Mouse (Mus musculus) right cerebral cortex, postnatal 4 days (tissue): ENCODE measurements around the gene Setd2.

Experiments
- DNase-seq: peaks from one replicate; pipeline ENCODE4 v3.0.0-alpha.2; 2022

Gene Setd2

DNA sequence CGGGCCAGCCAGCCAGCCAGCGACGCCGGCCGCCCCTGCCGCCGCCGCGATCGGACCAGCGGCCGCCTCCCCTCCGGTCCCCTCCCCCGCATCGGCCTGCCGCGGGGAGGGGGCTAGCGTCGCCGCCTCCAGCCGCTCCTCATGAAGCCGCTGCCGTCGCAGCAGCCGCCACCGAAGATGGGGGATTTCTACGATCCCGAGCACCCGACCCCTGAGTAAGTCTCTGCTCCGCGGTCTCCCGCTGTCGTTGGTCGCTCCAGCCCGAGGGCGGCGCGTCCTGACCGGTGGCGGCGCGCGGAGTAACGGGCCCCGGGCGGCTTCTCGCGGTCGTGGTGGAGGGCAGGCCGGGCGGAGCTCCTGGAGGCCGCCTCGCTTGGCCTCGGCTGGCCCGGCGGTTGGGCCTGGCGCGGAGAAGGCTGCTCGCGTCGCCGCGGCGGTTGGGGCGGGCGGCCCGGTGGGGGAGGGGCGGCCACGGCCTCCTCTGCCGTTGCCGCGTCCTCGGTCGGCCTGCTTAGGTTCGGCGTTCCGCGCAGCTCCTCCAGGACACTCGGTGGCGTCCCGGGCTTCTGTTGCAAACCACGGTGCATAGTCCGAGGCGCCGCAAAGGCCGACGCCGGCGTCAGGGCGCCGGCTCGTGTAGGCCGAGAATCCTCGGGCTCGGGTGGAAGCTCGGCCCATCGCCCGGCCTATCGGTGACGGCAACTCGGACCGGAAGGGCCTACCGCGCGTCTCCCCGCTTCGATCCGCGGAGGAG lies at the start of gene Setd2:
TSS of gene Setd2 (plus strand) at position 60 of the 754 bp plus-strand sequence.
- peak; percentile 66 for DNase-seq

GRCm38 (mm10) chr9:110488841-110489240 lies 43.6 kb upstream of the Setd2 start:
- DNase-seq, result no peak

- no peak for DNase-seq
Measured at GRCm38 (mm10) chr9:110490913-110491312, 41.5 kb upstream of the Setd2 start.

DNA sequence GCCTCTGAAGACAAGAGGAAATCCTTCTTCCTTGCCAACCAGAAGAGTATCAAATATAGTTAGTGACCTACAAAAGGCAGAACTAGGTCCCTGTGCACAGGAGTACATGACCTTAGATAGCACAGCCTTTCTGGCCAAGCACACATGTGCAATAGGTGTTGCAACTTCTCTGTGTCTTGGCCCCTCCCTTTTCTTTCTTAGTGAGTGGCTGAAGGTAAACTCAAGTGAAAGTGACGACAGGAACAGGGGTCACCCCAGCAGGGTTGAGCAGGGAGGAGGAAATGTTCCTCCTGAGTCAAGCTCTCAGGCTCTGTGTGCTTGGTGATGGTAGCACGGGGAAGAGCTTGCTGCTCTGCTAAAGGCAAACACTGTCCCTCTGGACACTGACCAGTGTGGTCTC lies 6.7 kb upstream of the Setd2 start:
- no peak for DNase-seq

DNA sequence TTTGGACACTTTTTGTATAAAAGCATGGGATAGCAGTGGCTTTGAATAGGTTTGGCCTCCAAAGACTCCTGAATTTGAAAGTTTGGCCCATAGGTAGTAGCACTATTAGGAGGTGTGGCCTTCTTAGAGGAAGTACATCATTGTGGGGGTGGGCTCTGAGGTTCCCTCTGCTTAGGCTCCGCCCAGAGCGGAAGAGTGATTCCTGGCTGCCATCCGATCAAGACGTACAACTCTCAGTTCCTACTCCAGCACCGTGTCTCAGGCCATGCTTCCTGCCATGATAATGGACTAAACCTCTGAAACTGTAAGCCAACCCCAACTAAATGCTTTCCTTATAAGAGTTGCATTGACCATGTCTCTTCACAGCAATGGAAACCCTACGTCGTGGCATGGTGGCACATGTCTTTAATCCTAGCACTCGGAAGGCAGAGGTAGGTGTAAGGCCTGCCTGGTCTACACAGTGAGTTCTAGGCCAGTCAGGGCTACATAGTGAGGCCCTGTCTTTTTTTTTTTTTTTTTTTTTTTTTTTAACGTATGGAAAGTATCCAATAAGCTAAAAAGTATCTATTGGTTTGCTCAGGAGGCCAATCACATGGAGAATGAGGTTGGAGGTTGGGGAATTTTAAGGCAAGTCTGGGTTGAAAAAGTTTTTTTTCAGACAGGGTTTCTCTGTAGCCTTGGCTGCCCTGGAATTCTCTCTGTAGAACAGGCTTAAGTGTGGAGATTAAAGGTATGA lies 3.2 kb upstream of the Setd2 start:
- DNase-seq, result no peak

GRCm38 (mm10) chr9:110530650-110531049 lies 1.7 kb upstream of the Setd2 start:
- DNase-seq, result no peak

DNA sequence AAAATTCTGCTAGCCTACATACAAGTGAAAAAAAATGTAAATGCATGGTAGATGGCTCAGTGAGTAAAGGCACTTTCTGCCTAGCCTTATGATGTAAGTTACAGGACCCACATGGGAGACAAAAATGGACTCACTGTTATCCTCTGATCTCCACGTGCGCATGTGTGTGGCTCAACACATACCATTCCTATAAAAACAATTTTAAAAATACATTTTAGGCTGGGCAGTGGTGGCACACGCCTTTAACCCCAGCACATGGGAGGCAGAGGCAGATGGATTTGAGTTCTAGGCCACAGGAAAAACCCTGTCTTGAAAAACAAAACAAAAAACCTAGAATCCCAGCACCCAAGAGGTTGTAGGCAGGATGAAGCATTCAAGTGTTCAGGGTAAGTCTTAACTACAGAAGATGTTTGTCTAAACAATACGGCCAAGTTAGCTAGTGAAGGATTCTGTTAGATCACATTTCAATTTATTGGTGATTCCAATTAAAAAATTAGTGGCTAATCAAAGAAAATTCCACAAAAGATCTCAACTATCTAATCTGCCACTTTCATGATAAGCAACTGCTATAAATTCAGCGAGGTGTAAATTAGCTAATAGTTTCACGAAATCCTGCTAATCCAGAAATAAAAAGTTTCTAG lies 1.1 kb upstream of the Setd2 start:
- no peak for DNase-seq

GRCm38 (mm10) chr9:110531914-110532489 lies 395 bp upstream of the Setd2 start:
- peak; percentile 91 for DNase-seq

GRCm38 (mm10) chr9:110533645-110534044 lies 1.2 kb downstream of the Setd2 start:
- no peak for DNase-seq

- no peak for DNase-seq
Measured at GRCm38 (mm10) chr9:110535114-110535513, 2.7 kb downstream of the Setd2 start.

DNA sequence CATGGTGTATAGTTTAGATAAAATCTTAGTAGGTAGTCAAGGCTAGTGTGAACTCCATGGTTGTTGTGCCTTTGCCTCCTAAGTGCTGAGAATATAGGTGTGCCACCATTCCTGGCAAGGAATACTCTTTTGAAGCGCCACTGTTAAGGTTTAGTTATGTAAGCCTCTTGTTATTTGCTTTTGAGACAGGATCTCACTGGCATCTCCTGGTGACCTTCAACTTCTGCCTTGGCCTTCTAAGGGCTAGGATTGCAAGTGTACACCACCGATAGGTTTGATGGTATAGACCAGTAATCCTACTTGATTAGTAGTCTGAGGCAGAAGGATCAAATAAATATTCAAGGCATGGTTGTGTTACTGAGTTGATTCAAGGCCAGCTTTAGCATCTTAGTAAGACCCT lies 4.2 kb downstream of the Setd2 start:
- DNase-seq, result no peak

DNA sequence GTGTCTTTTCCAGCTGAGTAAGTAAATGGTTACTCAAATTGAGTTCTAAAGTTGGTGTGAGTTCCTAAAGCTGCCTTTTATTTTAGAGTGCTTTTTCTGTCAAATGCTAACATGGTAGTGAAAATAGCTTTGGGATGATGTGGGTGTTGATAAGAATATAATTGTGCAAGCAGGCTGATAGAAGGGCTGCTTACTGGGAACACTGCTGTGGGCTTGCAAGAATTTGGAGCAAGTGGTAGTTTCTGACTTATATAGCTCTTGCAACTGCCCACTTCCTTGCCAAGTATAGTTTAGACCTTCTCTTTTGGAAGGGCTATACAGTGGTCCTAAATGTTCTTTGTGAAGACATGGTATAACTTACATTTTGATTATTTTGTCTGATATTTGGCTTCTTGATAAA lies 6.1 kb downstream of the Setd2 start:
- no peak for DNase-seq

DNA sequence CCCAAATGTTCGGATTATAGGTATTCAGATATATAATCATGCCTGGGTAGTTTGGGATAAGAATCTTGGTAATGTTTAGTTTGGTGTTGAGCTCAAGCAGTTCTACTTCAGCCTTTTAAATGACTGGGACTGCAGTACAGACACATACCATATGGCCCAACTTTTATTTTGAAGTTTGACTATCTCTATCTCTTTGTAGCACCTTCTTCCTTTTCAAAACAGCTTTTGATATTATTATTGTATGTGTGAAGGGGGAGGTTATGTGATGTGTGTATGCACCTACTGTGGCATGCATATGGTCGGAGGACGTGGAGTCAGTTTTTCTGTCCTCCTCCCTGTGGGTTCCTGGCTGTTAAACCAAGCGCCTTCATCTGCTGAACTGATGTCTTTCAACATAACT lies 9.6 kb downstream of the Setd2 start:
- no peak for DNase-seq

- no peak for DNase-seq
Measured at GRCm38 (mm10) chr9:110548261-110548660, 15.9 kb downstream of the Setd2 start.

GRCm38 (mm10) chr9:110568309-110568708 lies 35.9 kb downstream of the Setd2 start:
- no peak for DNase-seq

- DNase-seq, result no peak
Measured at GRCm38 (mm10) chr9:110582161-110582560, 49.8 kb downstream of the Setd2 start.

DNA sequence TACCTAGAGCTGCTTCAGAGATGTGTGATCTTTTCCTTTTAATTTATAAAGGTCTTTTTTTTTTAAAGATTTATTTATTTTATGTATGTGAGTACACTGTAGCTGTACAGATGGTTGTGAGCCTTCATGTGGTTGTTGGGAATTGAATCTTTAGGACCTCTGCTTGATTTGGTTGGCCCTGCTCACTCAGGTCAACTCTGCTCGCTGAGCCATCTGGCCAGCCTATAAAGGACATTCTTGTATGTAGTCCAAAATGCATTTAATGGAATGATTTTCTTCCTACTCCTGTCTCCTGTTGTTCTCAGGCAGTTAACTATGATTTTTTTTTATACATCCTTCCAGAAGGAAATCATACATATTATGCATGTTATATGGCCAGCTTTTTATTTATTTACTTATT lies 51.1 kb downstream of the Setd2 start:
- DNase-seq, result no peak

- no peak for DNase-seq
Measured at GRCm38 (mm10) chr9:110611471-110611870, 79.1 kb downstream of the Setd2 start.

DNA sequence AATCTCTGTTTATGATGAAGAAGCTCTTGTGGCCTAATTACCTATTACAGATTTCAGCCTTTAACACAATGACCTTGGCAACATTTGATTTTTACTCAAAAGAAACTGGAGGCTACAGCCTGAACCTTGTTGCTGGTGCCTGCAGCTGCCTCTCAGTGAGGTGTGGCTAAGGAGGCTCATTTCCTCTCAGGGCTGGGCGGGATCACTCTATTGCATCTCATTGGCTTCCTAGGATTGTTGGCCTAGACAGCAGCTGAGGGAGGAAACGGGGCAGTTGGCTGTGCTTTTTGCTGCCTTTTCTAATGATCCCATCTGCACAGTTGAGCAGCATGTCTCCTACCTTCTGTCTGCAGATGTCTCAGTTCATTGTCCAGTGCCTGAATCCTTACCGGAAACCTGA lies 84.7 kb downstream of the Setd2 start:
- no peak for DNase-seq

DNA sequence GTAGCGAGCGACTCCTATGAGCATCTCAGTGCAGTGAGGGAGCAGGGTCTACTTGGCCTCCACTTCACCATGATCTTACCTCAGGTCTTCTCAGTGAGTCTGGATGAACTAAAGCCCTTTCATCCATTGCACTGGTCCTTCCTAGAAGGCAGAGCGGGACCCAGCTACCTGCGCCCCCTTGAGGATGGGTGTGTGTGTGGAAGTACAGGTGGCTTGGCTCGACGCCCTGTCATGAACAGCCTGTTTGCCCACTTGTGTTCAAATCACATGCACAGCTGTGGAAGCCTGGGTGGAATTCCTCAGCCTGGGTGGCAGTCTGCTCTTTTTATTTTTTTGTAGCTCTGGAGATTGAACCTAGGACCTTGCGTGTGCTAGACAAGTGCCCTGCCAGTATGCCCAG lies 87.8 kb downstream of the Setd2 start:
- no peak for DNase-seq

DNA sequence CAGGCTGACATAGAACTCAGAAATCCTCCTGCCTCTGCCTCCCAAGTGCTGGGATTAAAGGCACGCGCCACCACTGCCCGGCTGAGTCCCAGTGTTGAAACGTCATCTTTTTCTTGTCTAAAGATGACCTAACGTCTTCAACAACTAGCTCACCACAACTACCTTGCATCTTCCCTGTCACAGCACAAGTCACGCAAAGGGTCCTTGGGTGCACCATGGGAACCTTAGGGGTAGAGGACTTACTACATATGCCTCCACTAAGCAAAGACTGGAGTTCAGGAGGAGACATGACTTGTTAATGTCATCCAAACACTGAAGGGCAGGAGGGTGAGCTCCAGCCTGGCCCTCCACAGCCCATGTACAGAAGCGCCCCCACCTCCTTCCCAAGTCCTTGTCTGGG lies 88.3 kb downstream of the Setd2 start:
- DNase-seq, result no peak

DNA sequence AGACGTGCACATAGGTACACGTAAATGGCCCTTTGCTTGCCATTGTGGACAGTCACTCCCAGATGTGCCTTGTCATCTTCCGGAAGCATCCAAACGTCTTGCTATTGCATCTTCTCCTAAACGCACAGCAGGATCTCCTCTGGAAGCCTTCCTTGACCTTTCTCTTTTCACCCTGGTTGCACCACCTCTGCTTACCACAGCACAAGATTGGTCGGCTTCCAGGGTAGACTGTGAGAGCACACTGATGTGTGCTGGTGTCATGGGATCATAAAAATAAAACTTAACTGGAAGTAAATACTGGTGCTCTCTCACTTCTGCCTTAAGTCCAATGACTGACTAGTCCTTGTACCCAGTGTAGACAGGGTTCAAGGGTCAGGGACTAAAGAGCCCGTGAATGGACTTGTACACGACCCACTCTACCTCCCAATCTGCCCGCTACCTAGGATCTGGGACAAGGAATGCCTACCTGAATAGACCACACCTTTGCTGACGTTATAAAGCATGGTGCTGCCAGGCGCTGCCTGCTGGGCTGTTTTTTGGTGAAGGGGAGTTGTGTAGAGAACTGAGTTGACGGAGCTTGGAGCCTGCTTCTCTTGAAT lies 90.3 kb downstream of the Setd2 start:
- DNase-seq, result no peak
